Mouse (Mus musculus) adrenal gland, adult 8-10 months (tissue): Measurements from ENCODE around the gene B3gat2. TPM values are rescaled to one million over a fixed set of nuclear protein-coding genes. Genes with fewer than 3 reads are reported as not detected.

ENCODE experiments used
- DNase-seq: peaks from one replicate; pipeline ENCODE4 v3.0.0; 2022
- total RNA-seq, 4 experiments: library from RNA; stranded (reverse); gene quantifications; 2 replicates each; pipeline ENCODE4 v1.2.4; 2022

B3gat2 gene
- total RNA-seq, 4 experiments from 2014 or later: not detected

GRCm38 (mm10) chr1:23834819-23835218 is 73.3 kb downstream of the B3gat2 start:
- no peak for DNase-seq

GRCm38 (mm10) chr1:23836630-23837029 is 75.1 kb downstream of the B3gat2 start:
- no peak for DNase-seq

- no peak for DNase-seq
Measured at GRCm38 (mm10) chr1:23840924-23841323, 79.4 kb downstream of the B3gat2 start.

- DNase-seq: no peak
Measured at GRCm38 (mm10) chr1:23842629-23843028, 81.1 kb downstream of the B3gat2 start.

- DNase-seq: no peak
Measured at GRCm38 (mm10) chr1:23843790-23844189, 82.2 kb downstream of the B3gat2 start.

- DNase-seq: no peak
Measured at GRCm38 (mm10) chr1:23845007-23845406, 83.5 kb downstream of the B3gat2 start.

- no peak for DNase-seq
Measured at GRCm38 (mm10) chr1:23846044-23846680, 84.6 kb downstream of the B3gat2 start.

GRCm38 (mm10) chr1:23855623-23856022 is 94.1 kb downstream of the B3gat2 start:
- no peak for DNase-seq

GRCm38 (mm10) chr1:23860944-23861343 is 99.4 kb downstream of the B3gat2 start:
- DNase-seq: no peak

- no peak for DNase-seq
Measured at GRCm38 (mm10) chr1:23865566-23865965, 104.0 kb downstream of the B3gat2 start.

GRCm38 (mm10) chr1:23867350-23867862 is 105.9 kb downstream of the B3gat2 start:
- no peak for DNase-seq

- no peak for DNase-seq
Measured at GRCm38 (mm10) chr1:23872194-23872593, 110.6 kb downstream of the B3gat2 start.

- DNase-seq: no peak
Measured at GRCm38 (mm10) chr1:23882681-23883080, 121.1 kb downstream of the B3gat2 start.

GRCm38 (mm10) chr1:23884087-23884668 is 122.6 kb downstream of the B3gat2 start:
- no peak for DNase-seq

- DNase-seq: no peak
Measured at GRCm38 (mm10) chr1:23884914-23885313, 123.4 kb downstream of the B3gat2 start.

- no peak for DNase-seq
Measured at GRCm38 (mm10) chr1:23892072-23892471, 130.5 kb downstream of the B3gat2 start.

Other genes with a start within 250 kb of the B3gat2 start
- 10 to 100 TPM; 49.1 to 61.4 (median 52.3) TPM for gene Smap1, start 160.6 kb downstream of the B3gat2 start, total RNA-seq
- 10 to 100 TPM; 61.0 to 84.0 (median 67.3) TPM for gene Sdhaf4, start 243.9 kb downstream of the B3gat2 start, total RNA-seq